Mouse (Mus musculus) spleen, adult 2 months (tissue): ENCODE measurements around the gene Disp1. TPM values are rescaled to one million over a fixed set of nuclear protein-coding genes. Genes with fewer than 3 reads are reported as not detected.

Experiments used
- DNase-seq, 2 experiments: peaks; one replicate each; pipeline versions ENCODE4 v3.0.0 to v3.0.0-alpha.2; 2012 to 2021; ENCODE audit warnings: low spot score in 2 of 2, low read depth in 1 of 2
- H3K27ac ChIP-seq: fragments of 200-500 bp; 2 replicates; pipeline ENCODE4 v1.5.1; 2012; ENCODE audit warnings: low read length, inconsistent platforms; ENCODE audit not compliant: insufficient read depth
- H3K27me3 ChIP-seq: fragments of 200-500 bp; 2 replicates; pipeline ENCODE4 v1.6.1; 2012; ENCODE audit warnings: mild to moderate bottlenecking, moderate library complexity, low read length, inconsistent platforms; ENCODE audit not compliant: control insufficient read depth, insufficient read depth
- H3K36me3 ChIP-seq: fragments of 200-500 bp; 2 replicates; pipeline ENCODE4 v1.6.1; 2012; ENCODE audit warnings: mild to moderate bottlenecking, low read length, inconsistent platforms; ENCODE audit not compliant: control insufficient read depth, insufficient read depth
- H3K4me1 ChIP-seq: fragments of 200-500 bp; 2 replicates; pipeline ENCODE4 v1.6.1; 2011; ENCODE audit warnings: inconsistent platforms; ENCODE audit not compliant: control insufficient read depth, insufficient read depth, insufficient read length
- H3K4me3 ChIP-seq: fragments of 200-500 bp; 2 replicates; pipeline ENCODE4 v1.5.1; 2011; ENCODE audit warnings: mild to moderate bottlenecking, inconsistent platforms; ENCODE audit not compliant: insufficient read depth, insufficient read length; ENCODE audit errors: extremely low read depth
- CTCF ChIP-seq: fragments of 200-500 bp; IDR thresholded peaks from 2 replicates; pipeline ENCODE4 v1.5.1; 2011; ENCODE audit warnings: mild to moderate bottlenecking, inconsistent platforms; ENCODE audit not compliant: insufficient read depth, insufficient read length, insufficient replicate concordance; ENCODE audit errors: extremely low read depth
- POLR2A ChIP-seq: fragments of 200-500 bp; IDR thresholded peaks from 2 replicates; pipeline ENCODE4 v1.6.1; 2011; ENCODE audit warnings: low read depth, low read length, inconsistent platforms
- WGBS: fragments of 180-500 bp; shearing (Covaris S2); methylation state at CpG from one replicate; pipeline ENCODE4 v1.1.7; 2018; 5-methylcytosine and 5-hydroxymethylcytosine counted together
- polyA plus RNA-seq: library from polyadenylated mRNA; depleted of rRNA; stranded (reverse); fragments of >200 nt; gene quantifications from 2 replicates; pipeline ENCODE4 v1.2.3, GENCODE M21; 2012

Gene Disp1
- polyA plus RNA-seq, 1 experiment = 8.5 TPM

DNA sequence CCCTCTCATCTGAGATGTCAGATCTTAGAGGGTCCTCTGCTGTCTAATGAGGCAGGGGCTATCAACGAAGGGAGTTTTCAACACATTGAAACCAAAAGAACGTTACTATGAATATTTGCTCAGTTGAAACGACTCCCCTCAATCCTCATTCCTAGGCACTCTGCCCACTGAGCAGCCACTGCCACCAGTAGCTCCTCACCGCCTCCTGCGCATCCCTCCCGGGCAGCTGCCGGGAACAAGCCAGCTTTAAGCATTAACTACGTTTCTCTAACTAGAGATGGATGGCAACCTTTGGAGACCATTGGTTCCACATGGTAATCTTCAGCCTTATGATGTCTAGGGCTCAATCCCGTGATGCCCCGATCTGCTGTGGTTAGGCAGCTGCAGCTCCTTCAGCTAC is 123.7 kb downstream of the Disp1 start:
- Histone ChIP-seq H3K4me1 (no peaks in the 10 kb centered on the region), H3K4me3 (no peak overlapping the region), H3K36me3 (peaks cover 7% of the 10 kb centered on the region; the same call in 1 of the 2 replicates), H3K27me3 (no peaks in the 10 kb centered on the region), H3K27ac (no peak overlapping the region)
- 91% methylated on average over 10 of the region's 10 CpGs for WGBS
- DNase-seq = no peak
- TF ChIP-seq POLR2A (no peak), CTCF (no peak)

DNA sequence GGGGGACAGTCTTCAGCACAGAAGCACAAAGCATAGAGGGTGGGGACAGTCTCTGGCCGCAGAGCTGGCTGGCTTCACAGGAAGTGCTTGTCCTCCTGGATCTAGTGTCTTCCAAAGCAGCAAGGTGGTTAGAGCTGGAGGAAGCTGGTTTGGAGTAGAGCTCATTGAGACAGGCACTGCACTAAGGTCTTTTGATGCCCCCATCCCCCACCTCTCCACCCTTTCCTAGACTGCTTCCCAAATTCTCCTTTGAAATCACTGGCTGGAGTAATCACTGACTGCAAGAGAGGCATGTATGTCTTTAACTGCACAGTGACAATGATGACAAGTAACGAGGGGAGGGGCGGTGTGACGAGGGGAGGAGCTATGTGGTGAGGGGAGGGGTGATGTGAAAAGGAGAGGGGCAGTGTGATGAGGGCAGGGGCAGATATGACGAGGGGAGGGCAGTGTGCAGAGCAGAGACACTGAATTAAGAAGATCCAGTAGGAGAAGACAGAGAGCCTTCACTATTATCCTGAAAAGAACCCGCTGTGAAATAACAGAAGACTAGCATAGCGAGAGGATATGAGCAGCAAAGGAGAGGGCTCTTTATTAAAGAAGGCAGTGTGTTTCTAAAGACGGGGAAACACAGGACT is 125.8 kb downstream of the Disp1 start:
- Histone ChIP-seq H3K27me3 (no peaks in the 10 kb centered on the region), H3K4me1 (no peaks in the 10 kb centered on the region), H3K4me3 (no peak overlapping the region), H3K27ac (no peak overlapping the region), H3K36me3 (peaks cover 7% of the 10 kb centered on the region; the same call in 1 of the 2 replicates)
- no peak for DNase-seq
- WGBS = 93% methylated on average over 8 of the region's 8 CpGs
- TF ChIP-seq CTCF (no peak), POLR2A (no peak)

DNA sequence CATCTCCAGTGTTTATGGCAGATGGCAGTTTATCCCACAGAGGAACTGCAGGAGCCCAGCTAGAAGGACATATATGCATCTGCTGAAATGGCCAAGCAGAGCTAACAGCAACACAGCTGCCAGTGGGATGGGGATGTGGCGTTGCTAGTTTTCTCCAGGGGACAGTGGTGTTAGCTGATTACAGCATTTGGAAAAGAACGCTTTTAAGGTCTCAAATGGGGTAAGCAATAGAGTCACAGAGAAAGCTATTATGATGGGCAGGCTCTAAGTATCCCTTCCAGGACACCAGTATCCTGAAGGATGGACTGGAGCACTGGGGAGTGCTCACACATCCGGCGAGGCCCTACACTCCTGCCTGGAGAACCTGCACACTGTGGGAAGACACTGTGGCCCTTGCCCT is 129.0 kb downstream of the Disp1 start:
- no peaks in the 10 kb centered on the region for H3K4me1 ChIP-seq
- H3K27ac ChIP-seq = no peak overlapping the region
- 95% methylated on average over 4 of the region's 4 CpGs for WGBS
- H3K36me3 ChIP-seq = peaks cover 21% of the 10 kb centered on the region; the same call in 1 of the 2 replicates
- H3K4me3 ChIP-seq = no peak overlapping the region
- DNase-seq = no peak
- no peaks in the 10 kb centered on the region for H3K27me3 ChIP-seq
- TF ChIP-seq POLR2A (no peak), CTCF (no peak)

DNA sequence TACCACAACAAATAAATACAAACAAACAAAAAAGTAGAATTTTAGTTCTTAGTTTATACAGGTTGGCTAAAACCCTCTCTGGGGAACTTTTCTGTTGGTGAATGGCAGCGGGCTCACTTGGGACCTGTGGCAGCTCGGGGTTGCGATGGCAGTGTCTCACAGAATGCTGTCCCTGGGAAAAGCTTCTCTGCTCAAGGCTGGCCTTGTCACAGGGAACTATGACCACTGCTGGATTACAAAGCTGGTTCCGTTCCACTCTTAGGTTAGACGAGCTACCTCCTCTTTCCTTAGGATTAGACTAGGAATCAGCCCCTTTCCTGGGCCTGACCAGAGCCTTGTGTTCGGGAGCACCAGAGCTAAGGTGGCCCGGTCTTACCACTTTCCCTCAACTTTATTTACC is 130.1 kb downstream of the Disp1 start:
- Histone ChIP-seq H3K27ac (no peak overlapping the region), H3K4me1 (no peaks in the 10 kb centered on the region), H3K36me3 (peaks cover 25% of the 10 kb centered on the region), H3K27me3 (no peaks in the 10 kb centered on the region), H3K4me3 (no peak overlapping the region)
- TF ChIP-seq CTCF = no peak
- no peak for TF ChIP-seq POLR2A
- 95% methylated on average over 7 of the region's 7 CpGs for WGBS
- no peak for DNase-seq

DNA sequence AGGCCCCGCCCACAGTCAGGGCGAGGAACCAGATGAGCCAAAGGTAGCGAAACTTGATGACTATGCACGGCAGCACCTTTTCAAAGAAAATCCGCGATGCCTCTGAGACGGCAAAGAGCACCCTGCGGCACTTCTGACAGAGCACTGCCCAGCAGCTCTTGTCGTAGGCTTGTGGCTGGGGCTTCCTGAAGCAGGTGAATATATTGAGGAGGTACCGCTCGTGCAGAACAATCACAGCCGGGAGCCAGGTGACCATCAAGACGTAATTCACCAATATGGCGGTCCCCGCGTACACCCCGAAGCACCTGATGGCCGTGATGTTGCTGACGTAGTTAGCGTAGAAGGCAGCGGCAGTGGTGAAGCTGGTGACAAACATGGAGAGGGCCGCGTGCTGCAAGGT is 132.7 kb downstream of the Disp1 start:
- no peaks in the 10 kb centered on the region for H3K27me3 ChIP-seq
- no peaks in the 10 kb centered on the region for H3K4me1 ChIP-seq
- 95% methylated on average over 23 of the region's 23 CpGs for WGBS
- no peak for DNase-seq
- no peak overlapping the region for H3K4me3 ChIP-seq
- H3K27ac ChIP-seq = no peak overlapping the region
- TF ChIP-seq POLR2A (no peak), CTCF (no peak)
- H3K36me3 ChIP-seq = peaks cover 21% of the 10 kb centered on the region

DNA sequence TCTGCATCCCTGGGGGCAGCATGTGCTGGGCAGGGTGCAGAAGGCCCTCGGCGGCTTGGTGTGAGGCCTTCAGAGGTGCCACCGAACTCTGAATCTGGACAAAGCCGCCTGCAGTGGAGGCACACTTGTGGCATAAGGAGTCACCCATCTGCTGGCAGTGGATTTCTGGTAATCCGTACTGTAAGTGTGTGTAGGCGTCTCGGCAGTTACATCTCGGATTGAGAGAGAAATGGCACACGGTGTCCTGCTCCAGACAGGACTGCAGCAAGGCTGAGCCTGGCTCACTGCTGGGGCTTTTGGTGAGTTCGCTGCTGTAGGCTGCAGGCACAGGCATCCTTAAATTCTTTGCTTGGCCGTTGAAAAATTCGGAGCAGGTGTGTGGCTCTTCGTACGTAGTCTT is 134.5 kb downstream of the Disp1 start:
- 97% methylated on average over 14 of the region's 14 CpGs for WGBS
- peaks cover 21% of the 10 kb centered on the region for H3K36me3 ChIP-seq
- H3K27ac ChIP-seq = no peak overlapping the region
- H3K4me1 ChIP-seq = no peaks in the 10 kb centered on the region
- no peak for DNase-seq
- H3K4me3 ChIP-seq = no peak overlapping the region
- H3K27me3 ChIP-seq = no peaks in the 10 kb centered on the region
- TF ChIP-seq CTCF (no peak), POLR2A (no peak)

DNA sequence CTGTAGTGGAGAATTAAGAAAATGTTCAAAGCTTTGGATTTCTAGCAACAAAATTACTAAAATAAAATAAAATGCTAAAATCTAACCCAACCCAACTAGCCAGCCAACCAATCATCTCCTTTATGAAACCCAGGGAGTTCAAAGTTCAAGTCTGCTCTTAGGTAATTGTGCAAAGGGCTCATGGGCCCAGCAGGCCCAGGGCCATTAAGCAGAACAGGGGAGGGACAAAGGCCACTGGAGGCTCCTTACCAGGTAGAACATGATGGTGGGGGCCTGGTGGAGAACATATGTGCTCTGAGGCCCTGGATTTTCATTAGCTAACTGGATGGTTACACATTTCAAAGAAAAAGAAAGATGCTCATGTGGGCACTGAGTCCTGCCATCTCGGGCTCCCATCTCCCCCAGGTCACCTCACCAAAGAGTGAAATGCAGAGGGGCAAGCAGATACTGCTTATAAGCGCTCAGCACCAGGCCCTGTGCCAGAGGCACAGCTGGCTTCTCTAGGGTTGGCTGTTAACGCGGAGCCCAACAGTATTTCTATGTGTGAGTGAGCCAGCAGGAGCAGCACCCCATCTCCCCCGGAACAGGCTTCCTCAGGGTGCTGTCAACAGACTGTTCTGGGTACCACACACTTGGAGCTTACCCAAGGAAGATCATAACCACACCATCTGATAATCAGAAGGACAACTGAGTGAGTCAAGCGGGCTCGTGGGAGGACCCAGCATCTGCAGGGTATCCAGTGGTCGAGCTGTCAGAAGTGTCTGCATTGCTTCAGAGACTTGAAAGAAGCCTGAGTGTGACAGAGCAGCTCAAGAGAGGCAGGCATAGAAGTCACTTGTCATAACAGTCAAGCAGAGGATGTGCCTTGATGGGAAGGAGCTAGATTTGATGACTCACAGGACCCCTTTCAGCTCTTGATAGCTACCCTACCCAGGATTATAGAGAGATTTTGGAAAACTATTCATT is 137.0 kb downstream of the Disp1 start:
- no peak for TF ChIP-seq POLR2A
- TF ChIP-seq CTCF = no peak
- H3K27me3 ChIP-seq = no peaks in the 10 kb centered on the region
- peaks cover 19% of the 10 kb centered on the region for H3K36me3 ChIP-seq
- H3K4me1 ChIP-seq = no peaks in the 10 kb centered on the region
- H3K4me3 ChIP-seq = no peak overlapping the region
- no peak overlapping the region for H3K27ac ChIP-seq
- DNase-seq = no peak
- WGBS = 82% methylated on average over 8 of the region's 8 CpGs
